Mouse (Mus musculus) mouse trophoblast stem cell (cell line): ENCODE results near the gene Cdc42ep4.

ENCODE experiments used
- in situ Hi-C, 2 experiments: fragments of 300-500 bp; cut with MseI, MboI; formaldehyde crosslinking; loops; 2 replicates in 1 of 2; 3 replicates in 1 of 2; pipeline ENCODE4 v1.15.1; 2025

Cdc42ep4 gene

GRCm38 (mm10) chr11:113725235-113726048 is 26.2 kb downstream of the Cdc42ep4 start:
- in situ Hi-C loops: no loop called here

- in situ Hi-C loops: no loop called here
Observed at GRCm38 (mm10) chr11:113722405-113723090, 29.1 kb downstream of the Cdc42ep4 start.

GRCm38 (mm10) chr11:113717767-113718424 is 33.8 kb downstream of the Cdc42ep4 start:
- in situ Hi-C loops: no loop called here

GRCm38 (mm10) chr11:113716132-113716531 is 35.5 kb downstream of the Cdc42ep4 start:
- in situ Hi-C loops: no loop called here

GRCm38 (mm10) chr11:113715078-113715674 is 36.5 kb downstream of the Cdc42ep4 start:
- in situ Hi-C loops: no loop called here

GRCm38 (mm10) chr11:113711061-113711460 is 40.6 kb downstream of the Cdc42ep4 start:
- in situ Hi-C loops: no loop called here

- in situ Hi-C loops: no loop called here
Observed at GRCm38 (mm10) chr11:113710257-113710777, 41.4 kb downstream of the Cdc42ep4 start.

- in situ Hi-C loops: no loop called here
Observed at GRCm38 (mm10) chr11:113709731-113710256, 41.9 kb downstream of the Cdc42ep4 start, which contains the start of gene Cpsf4l. Gene Cpsf4l (minus strand): TSS chr11:113710017.

- in situ Hi-C loops: no loop called here
Observed at GRCm38 (mm10) chr11:113709272-113709671, 42.4 kb downstream of the Cdc42ep4 start.

- in situ Hi-C loops: no loop called here
Observed at GRCm38 (mm10) chr11:113708629-113709213, 43.0 kb downstream of the Cdc42ep4 start.

GRCm38 (mm10) chr11:113705966-113706652 is 45.6 kb downstream of the Cdc42ep4 start:
- in situ Hi-C loops: no loop called here

GRCm38 (mm10) chr11:113703758-113704157 is 47.9 kb downstream of the Cdc42ep4 start:
- in situ Hi-C loops: loop anchor here (5.0 kb wide), 2 partner anchors 104 to 109 kb away; no protein-coding TSS in a partner anchor

GRCm38 (mm10) chr11:113699643-113700042 is 52.0 kb downstream of the Cdc42ep4 start:
- in situ Hi-C loops: loop anchor here (5.0 kb wide), 2 partner anchors 108 to 113 kb away; no protein-coding TSS in a partner anchor

- in situ Hi-C loops: no loop called here
Observed at GRCm38 (mm10) chr11:113698013-113698545, 53.6 kb downstream of the Cdc42ep4 start.

GRCm38 (mm10) chr11:113697571-113697970 is 54.1 kb downstream of the Cdc42ep4 start:
- in situ Hi-C loops: no loop called here

- in situ Hi-C loops: no loop called here
Observed at GRCm38 (mm10) chr11:113691851-113692250, 59.8 kb downstream of the Cdc42ep4 start.

GRCm38 (mm10) chr11:113691318-113691717 is 60.4 kb downstream of the Cdc42ep4 start:
- in situ Hi-C loops: no loop called here

GRCm38 (mm10) chr11:113690506-113690905 is 61.2 kb downstream of the Cdc42ep4 start:
- in situ Hi-C loops: no loop called here

GRCm38 (mm10) chr11:113687031-113687430 is 64.7 kb downstream of the Cdc42ep4 start:
- in situ Hi-C loops: no loop called here
